Mouse (Mus musculus): ENCODE data around the gene Hsf3. TPM values are rescaled to one million over a fixed set of nuclear protein-coding genes. Genes with fewer than 3 reads are reported as not detected.

Hsf3 gene
- polyA plus RNA-seq, 1 experiment from 2014 or later = 0.07 TPM

Other genes starting within 250 kb of the Hsf3 start
- not detected in 2 replicates for gene Vsig4, start 162.9 kb downstream of the Hsf3 start, polyA plus RNA-seq (2015; fragmentation: Nextera tagmentation; extraction: Ambion mirVana)
- 18.5 and 19.0 TPM in 2 replicates for gene Heph, start 935 bp downstream of the Hsf3 start, polyA plus RNA-seq (2015; fragmentation: Nextera tagmentation; extraction: Ambion mirVana)

All from lung, embryonic 15.5 days (tissue).